Mouse (Mus musculus) embryonic fibroblast, embryonic 13.5 days (primary cell): ENCODE data around the gene Ccdc148.

Source experiments
- CTCF ChIP-seq: IDR thresholded peaks from 2 replicates; pipeline ENCODE4 v1.5.1; 2011; ENCODE audit warnings: mild to moderate bottlenecking, control low read depth, low read length, moderate library complexity, borderline replicate concordance; ENCODE audit not compliant: insufficient read depth
- POLR2A ChIP-seq: IDR thresholded peaks from 2 replicates; pipeline ENCODE4 v1.6.1; 2011; ENCODE audit warnings: low read depth, mild to moderate bottlenecking, control low read depth, low read length, moderate library complexity

DNA sequence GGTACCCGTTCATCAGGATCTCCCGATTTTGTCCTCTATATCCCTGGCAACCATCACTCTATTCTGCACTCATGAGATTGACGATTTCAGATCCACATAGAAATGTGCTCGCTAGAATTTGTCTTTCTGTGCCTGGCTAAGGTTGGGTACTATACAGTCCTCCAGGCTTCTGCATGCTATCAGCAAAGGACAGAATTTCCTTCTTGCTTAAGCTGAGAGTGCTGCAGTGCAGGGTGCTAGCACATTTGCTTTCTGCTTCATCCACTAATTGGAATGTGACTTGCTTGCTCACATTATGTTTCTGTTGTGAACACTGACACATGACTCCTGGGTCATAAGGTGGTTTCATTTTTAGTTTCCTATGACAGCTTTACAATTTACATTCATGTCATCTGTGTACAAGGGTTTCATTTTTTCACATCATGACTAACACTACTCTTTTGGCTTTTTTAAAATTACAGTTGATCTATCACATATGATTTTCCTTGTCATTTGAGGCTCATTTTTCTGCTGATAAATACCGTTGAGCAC lies 104.8 kb downstream of the Ccdc148 start:
- TF ChIP-seq CTCF (no peak), POLR2A (no peak)
